Mouse (Mus musculus) frontal cortex, postnatal 14 days (tissue): ENCODE results near the gene Ric8b.

Source experiments
- DNase-seq, 2 experiments: peaks; one replicate each; pipeline ENCODE4 v3.0.0; 2022; ENCODE audit warnings: low spot score in 2 of 2

Ric8b gene

GRCm38 (mm10) chr10:85054876-85055275, 137.5 kb downstream of the Ric8b start:
- no peak for DNase-seq
